In genomic region chr7:142482256-142482609, GRCm38 (mm10) we compare ENCODE assay signal across 9 mouse cellular contexts. TPM values are rescaled to one million over a fixed set of nuclear protein-coding genes. Genes with fewer than 3 reads are reported as not detected.
DNase-seq lines count a peak whose midpoint lies in the region; ATAC-seq and TF ChIP-seq lines count a peak whose summit lies in the region.
"Had no signal": no experiment of that assay in that cellular context is flagged by ENCODE, and none has a peak within 500 bp of the region (broad histone marks: within the 10 kb centered on the region; RNA-seq: fewer than 3 reads in every experiment).

No protein-coding gene starts in this region.

- no peaks in the 10 kb centered on the region for H3K36me3 ChIP-seq in midbrain, embryonic 12.5 days

- peak; percentile 18; the same call in 1 of the 2 replicates for ATAC-seq in midbrain, embryonic 12.5 days (ENCODE audit: low FRiP score, low read depth)

- WGBS in midbrain, embryonic 12.5 days: 18% methylated on average over 6 of the region's 6 CpGs

- H3K27me3 ChIP-seq in midbrain, embryonic 12.5 days: 0 out of 2 replicates have a peak, but pooled peaks cover 3% of the 10 kb centered on the region

- peak; percentile 61 to 67 for DNase-seq in heart, adult 18-20 months
- no peak for DNase-seq in heart, adult 9 months (ENCODE audit: low spot score in 2 of 2)
- DNase-seq in embryo, embryonic 11 days: peak; percentile 59
- DNase-seq in heart, postnatal 4 days: peak; percentile 73
- DNase-seq in layer of hippocampus, adult 2 months (ENCODE audit: low spot score in 2 of 2): no peak
- DNase-seq in frontal cortex, postnatal 36 days (ENCODE audit: low spot score in 2 of 2): no peak
- no peak for DNase-seq in left cerebral cortex, adult 8-10 months (ENCODE audit: low spot score in 2 of 2)

- no peaks in the 10 kb centered on the region for H3K9me3 ChIP-seq in midbrain, embryonic 12.5 days

- peak overlapping the region; percentile 67 for H3K9ac ChIP-seq in midbrain, embryonic 12.5 days (replicated peaks)

- H3K4me2 ChIP-seq in midbrain, embryonic 12.5 days (replicated peaks): peak overlapping the region; percentile 64

- peak overlapping the region; percentile 81 for H3K27ac ChIP-seq in midbrain, embryonic 12.5 days (replicated peaks)
- no peak overlapping the region for H3K27ac ChIP-seq in layer of hippocampus, adult 2 months

- H3K4me1 ChIP-seq in midbrain, embryonic 12.5 days: peaks cover 31% of the 10 kb centered on the region

- H3K4me3 ChIP-seq in midbrain, embryonic 12.5 days: 0 out of 2 replicates have a peak overlapping the region, but pooled peaks have one; percentile 33
- no peak overlapping the region for H3K4me3 ChIP-seq in layer of hippocampus, adult 2 months

- no peak for TF ChIP-seq CTCF in layer of hippocampus, adult 2 months (conservative IDR thresholded peaks at IDR 0.05)

RNA-seq across cellular contexts. Expression of gene Tnnt3, which starts 16.4 kb away (rescaled TPM):
- total RNA-seq in heart, adult 18-20 months (2021): under 1 TPM in 1 of 2 experiments, not detected in 1; 0.67 TPM
- total RNA-seq in heart, postnatal 4 days (2021): 10 to 100 TPM in 1 of 2 experiments, under 1 TPM in 1; 0.98 to 10.9 TPM
- polyA plus RNA-seq in midbrain, embryonic 12.5 days (2016; fragmentation: Nextera tagmentation; extraction: Ambion mirVana): 1.0 and 1.1 TPM in 2 replicates
- total RNA-seq in layer of hippocampus, adult 2 months (2021): not detected
- total RNA-seq in left cerebral cortex, adult 8-10 months (2022): 10 to 100 TPM in 1 of 4 experiments, 1 to 10 TPM in 2, under 1 TPM in 1; 0.88 to 14.3 (median 6.5) TPM
- polyA plus RNA-seq: liver, adult 2 months had no signal

RNA-seq across cellular contexts. Expression of gene Lsp1, which starts 21.6 kb away (rescaled TPM):
- 10 to 100 TPM; 24.7 to 33.1 TPM for total RNA-seq in heart, adult 18-20 months (2021)
- 100 to 1,000 TPM in 1 of 2 experiments, 10 to 100 TPM in 1; 93.3 to 108 TPM for total RNA-seq in heart, postnatal 4 days (2021)
- 9.8 and 11.1 TPM in 2 replicates for polyA plus RNA-seq in midbrain, embryonic 12.5 days (2016; fragmentation: Nextera tagmentation; extraction: Ambion mirVana)
- 1 to 10 TPM; 1.4 to 1.7 TPM for total RNA-seq in layer of hippocampus, adult 2 months (2021)
- total RNA-seq in left cerebral cortex, adult 8-10 months (2022): 10 to 100 TPM; 10.8 to 18.8 (median 13.9) TPM

RNA-seq across cellular contexts. Expression of gene Tnni2, which starts 40.6 kb away (rescaled TPM):
- 1 to 10 TPM; 1.8 to 2.6 TPM for total RNA-seq in heart, adult 18-20 months (2021)
- 10 to 100 TPM in 1 of 2 experiments, 1 to 10 TPM in 1; 6.6 to 16.4 TPM for total RNA-seq in heart, postnatal 4 days (2021)
- polyA plus RNA-seq in midbrain, embryonic 12.5 days (2016; fragmentation: Nextera tagmentation; extraction: Ambion mirVana): 0.66 TPM in 1 of 2 replicates, not detected in the other
- not detected for total RNA-seq in layer of hippocampus, adult 2 months (2021)
- 1 to 10 TPM; 1.9 to 9.6 (median 5.2) TPM for total RNA-seq in left cerebral cortex, adult 8-10 months (2022)
- polyA plus RNA-seq: liver, adult 2 months had no signal

RNA-seq across cellular contexts. Expression of gene Syt8, which starts 47.6 kb away (rescaled TPM):
- not detected for total RNA-seq in heart, adult 18-20 months (2021)
- not detected for total RNA-seq in heart, postnatal 4 days (2021)
- 0.56 TPM in 1 of 2 replicates, not detected in the other for polyA plus RNA-seq in midbrain, embryonic 12.5 days (2016; fragmentation: Nextera tagmentation; extraction: Ambion mirVana)
- not detected for total RNA-seq in layer of hippocampus, adult 2 months (2021)
- not detected for total RNA-seq in left cerebral cortex, adult 8-10 months (2022)
- total RNA-seq: liver, adult 2 months had no signal
- polyA plus RNA-seq: liver, adult 2 months had no signal

RNA-seq across cellular contexts. Expression of gene Mrpl23, which starts 50.3 kb away (rescaled TPM):
- 10 to 100 TPM; 12.2 to 29.0 TPM for total RNA-seq in heart, adult 18-20 months (2021)
- 1 to 10 TPM; 3.7 to 6.4 TPM for total RNA-seq in heart, postnatal 4 days (2021)
- polyA plus RNA-seq in midbrain, embryonic 12.5 days (2016; fragmentation: Nextera tagmentation; extraction: Ambion mirVana): 10.3 and 15.0 TPM in 2 replicates
- 1 to 10 TPM; 7.9 to 8.8 TPM for total RNA-seq in layer of hippocampus, adult 2 months (2021)
- 1 to 10 TPM; 3.4 to 8.4 (median 7.0) TPM for total RNA-seq in left cerebral cortex, adult 8-10 months (2022)

Comparison
In these comparisons a context has a peak if more than half of its experiments do, and no peak if none do; other contexts are left out.
1. DNase-seq: peak in heart, adult 18-20 months (2 of 2), embryo, embryonic 11 days (single experiment) and heart, postnatal 4 days (single experiment); none in heart, adult 9 months (0 of 2), layer of hippocampus, adult 2 months (0 of 2), frontal cortex, postnatal 36 days (0 of 2) and left cerebral cortex, adult 8-10 months (0 of 2).
2. RNA of gene Lsp1, which starts 21.6 kb away (total RNA-seq): 93.3 to 108 TPM in heart, postnatal 4 days, 24.7 to 33.1 TPM in heart, adult 18-20 months and 10.8 to 18.8 TPM in left cerebral cortex, adult 8-10 months; 1.4 to 1.7 TPM in layer of hippocampus, adult 2 months; every median in the first group is over 4 times any median in the second.